Mouse (Mus musculus) lung, postnatal 0 days (tissue): ENCODE measurements around the gene Gm44973. TPM values are rescaled to one million over a fixed set of nuclear protein-coding genes. Genes with fewer than 3 reads are reported as not detected.
"Not testable (repeated sequence)": the region's sequence is repeated elsewhere in the genome, so short reads cannot be mapped to it uniquely, and the experiment has no call there.

Experiments
- ATAC-seq: fragments of 200-750 bp; cut with Nextera tagmentation; 2 replicates; pipeline ENCODE4 v1.8.0; 2017; ENCODE audit warnings: moderate library complexity
- DNase-seq: peaks from one replicate; pipeline ENCODE4 v3.0.0-alpha.2; 2016; ENCODE audit warnings: low spot score
- H3K27ac ChIP-seq: fragments of 300-500 bp; sonication (generic); 2 replicates; pipeline ENCODE4 v1.5.1; 2014; ENCODE audit warnings: antibody characterized with exemption, mild to moderate bottlenecking, low read length, mixed read lengths
- H3K27me3 ChIP-seq: fragments of 300-500 bp; sonication (generic); replicated peaks from 2 replicates; pipeline ENCODE4 v1.6.1; 2014; ENCODE audit warnings: low read length, mixed read lengths; ENCODE audit not compliant: insufficient read depth
- H3K36me3 ChIP-seq: fragments of 300-500 bp; sonication (generic); 2 replicates; pipeline ENCODE4 v1.6.1; 2014; ENCODE audit warnings: low read length, mixed read lengths; ENCODE audit not compliant: insufficient read depth
- H3K4me1 ChIP-seq: fragments of 300-500 bp; sonication (generic); 2 replicates; pipeline ENCODE4 v1.6.1; 2014; ENCODE audit warnings: antibody characterized with exemption, low read depth, low read length, mixed read lengths; ENCODE audit not compliant: insufficient read depth
- H3K4me2 ChIP-seq: fragments of 300-500 bp; sonication (generic); replicated peaks from 2 replicates; pipeline ENCODE4 v1.6.1; 2014; ENCODE audit warnings: low read depth, mild to moderate bottlenecking, low read length, moderate library complexity, mixed read lengths
- H3K4me3 ChIP-seq: fragments of 300-500 bp; sonication (generic); 2 replicates; pipeline ENCODE4 v1.5.1; 2014; ENCODE audit warnings: low read depth, low read length
- H3K9ac ChIP-seq: fragments of 300-500 bp; sonication (generic); replicated peaks from 2 replicates; pipeline ENCODE4 v1.6.1; 2014; ENCODE audit warnings: low read depth, mild to moderate bottlenecking
- H3K9me3 ChIP-seq: fragments of 300-500 bp; sonication (generic); 2 replicates; pipeline ENCODE4 v1.6.1; 2016; ENCODE audit warnings: low read length, mixed read lengths
- CTCF ChIP-seq: IDR thresholded peaks from 2 replicates; pipeline ENCODE4 v1.5.1; 2016; ENCODE audit warnings: antibody characterized with exemption, mild to moderate bottlenecking
- EP300 ChIP-seq: IDR thresholded peaks from 2 replicates; pipeline ENCODE4 v1.6.1; 2016; ENCODE audit warnings: antibody characterized with exemption, mild to moderate bottlenecking, control low read depth
- WGBS: fragments of 180-500 bp; shearing (Covaris S2); extraction: QIAGEN DNeasy Blood & Tissue Kit; methylation state at CpG from one replicate; pipeline ENCODE4 v1.1.7; 2014; 5-methylcytosine and 5-hydroxymethylcytosine counted together
- polyA plus RNA-seq: library from polyadenylated mRNA; unstranded; fragments of >200 nt; fragmentation: Nextera tagmentation; extraction: Ambion mirVana; gene quantifications from 2 replicates; pipeline ENCODE4 v1.2.1, GENCODE M21; 2015

The Gm44973 gene
- polyA plus RNA-seq, 1 experiment from 2014 or later = 4.4 TPM

DNA sequence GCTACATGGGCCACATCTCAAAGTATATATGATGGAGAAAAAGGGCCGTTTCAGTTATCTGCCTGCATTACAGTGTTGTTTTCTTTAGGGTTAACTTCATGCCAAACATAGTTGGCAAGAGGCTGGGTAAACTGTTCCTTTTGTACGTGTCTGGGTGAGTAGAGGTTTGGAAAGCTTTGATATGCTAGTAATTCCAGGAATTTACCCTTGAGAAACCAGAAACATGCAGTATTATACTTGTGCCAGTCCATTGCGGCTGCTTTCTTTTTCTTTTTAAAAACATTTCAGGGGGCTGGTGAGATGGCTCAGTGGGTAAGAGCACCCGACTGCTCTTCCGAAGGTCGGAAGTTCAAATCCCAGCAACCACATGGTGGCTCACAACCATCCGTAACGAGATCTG is 18.4 kb upstream of the Gm44973 start:
- no peak overlapping the region for H3K4me3 ChIP-seq
- ATAC-seq = peak; percentile 55
- H3K9ac ChIP-seq = no peak overlapping the region
- peak; percentile 78 for DNase-seq
- no peak overlapping the region for H3K4me2 ChIP-seq
- H3K9me3 ChIP-seq = no peaks in the 10 kb centered on the region
- H3K36me3 ChIP-seq = 0 out of 2 replicates have a peak, but pooled peaks cover 3% of the 10 kb centered on the region
- 38% methylated on average over 6 of the region's 8 CpGs for WGBS
- H3K4me1 ChIP-seq = peaks cover 9% of the 10 kb centered on the region
- H3K27me3 ChIP-seq = no peaks in the 10 kb centered on the region
- peak; percentile 94 for TF ChIP-seq EP300
- TF ChIP-seq CTCF = no peak
- peak overlapping the region; percentile 81; the same call in 1 of the 2 replicates for H3K27ac ChIP-seq

DNA sequence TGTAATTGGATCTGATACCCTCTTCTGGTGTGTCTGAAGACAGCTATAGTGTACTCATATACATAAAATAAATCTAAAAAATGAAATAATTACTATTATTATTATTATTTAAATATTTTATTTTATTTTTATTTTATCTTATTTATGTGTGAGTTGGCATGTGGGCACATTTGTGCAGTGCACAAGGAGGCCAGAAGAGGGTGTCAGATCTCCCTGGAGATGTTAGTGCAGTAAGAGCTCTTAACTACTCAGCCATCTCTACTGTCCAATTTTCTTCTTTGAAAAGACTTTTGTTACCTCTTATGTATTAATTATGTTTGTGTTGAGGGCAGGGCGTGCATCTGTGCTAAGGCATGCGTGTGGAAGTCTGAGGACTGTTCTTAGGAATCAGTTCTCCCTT is 15.4 kb upstream of the Gm44973 start:
- Histone ChIP-seq H3K36me3 (no peaks in the 10 kb centered on the region), H3K9me3 (no peaks in the 10 kb centered on the region), H3K4me1 (peaks cover 9% of the 10 kb centered on the region), H3K4me2 (no peak overlapping the region), H3K27ac (no peak overlapping the region), H3K27me3 (no peaks in the 10 kb centered on the region), H3K4me3 (no peak overlapping the region), H3K9ac (no peak overlapping the region)
- no peak for TF ChIP-seq EP300
- TF ChIP-seq CTCF = peak; percentile 64
- 55% methylated on average over 2 of the region's 2 CpGs for WGBS
- DNase-seq (peak; percentile 37), ATAC-seq (no peak)

GRCm38 (mm10) chr7:5002876-5003275 is 12.4 kb upstream of the Gm44973 start:
- ATAC-seq, H3K4me2 ChIP-seq, H3K4me3 ChIP-seq, H3K27me3 ChIP-seq, H3K36me3 ChIP-seq, DNase-seq, H3K27ac ChIP-seq, H3K4me1 ChIP-seq, H3K9ac ChIP-seq, H3K9me3 ChIP-seq: not testable (repeated sequence)
- 69% methylated on average over 8 of the region's 8 CpGs for WGBS

GRCm38 (mm10) chr7:5008229-5008628 is 7.1 kb upstream of the Gm44973 start:
- H3K9ac ChIP-seq = no peak overlapping the region
- H3K27ac ChIP-seq = no peak overlapping the region
- ATAC-seq = no peak
- WGBS = 95% methylated on average over 26 of the region's 26 CpGs
- no peaks in the 10 kb centered on the region for H3K9me3 ChIP-seq
- no peak overlapping the region for H3K4me2 ChIP-seq
- no peaks in the 10 kb centered on the region for H3K27me3 ChIP-seq
- no peak for DNase-seq
- peaks cover 33% of the 10 kb centered on the region for H3K36me3 ChIP-seq
- TF ChIP-seq CTCF = peak; percentile 10; the same call in 1 of the 2 replicates
- no peak for TF ChIP-seq EP300
- H3K4me3 ChIP-seq = no peak overlapping the region
- no peaks in the 10 kb centered on the region for H3K4me1 ChIP-seq

DNA sequence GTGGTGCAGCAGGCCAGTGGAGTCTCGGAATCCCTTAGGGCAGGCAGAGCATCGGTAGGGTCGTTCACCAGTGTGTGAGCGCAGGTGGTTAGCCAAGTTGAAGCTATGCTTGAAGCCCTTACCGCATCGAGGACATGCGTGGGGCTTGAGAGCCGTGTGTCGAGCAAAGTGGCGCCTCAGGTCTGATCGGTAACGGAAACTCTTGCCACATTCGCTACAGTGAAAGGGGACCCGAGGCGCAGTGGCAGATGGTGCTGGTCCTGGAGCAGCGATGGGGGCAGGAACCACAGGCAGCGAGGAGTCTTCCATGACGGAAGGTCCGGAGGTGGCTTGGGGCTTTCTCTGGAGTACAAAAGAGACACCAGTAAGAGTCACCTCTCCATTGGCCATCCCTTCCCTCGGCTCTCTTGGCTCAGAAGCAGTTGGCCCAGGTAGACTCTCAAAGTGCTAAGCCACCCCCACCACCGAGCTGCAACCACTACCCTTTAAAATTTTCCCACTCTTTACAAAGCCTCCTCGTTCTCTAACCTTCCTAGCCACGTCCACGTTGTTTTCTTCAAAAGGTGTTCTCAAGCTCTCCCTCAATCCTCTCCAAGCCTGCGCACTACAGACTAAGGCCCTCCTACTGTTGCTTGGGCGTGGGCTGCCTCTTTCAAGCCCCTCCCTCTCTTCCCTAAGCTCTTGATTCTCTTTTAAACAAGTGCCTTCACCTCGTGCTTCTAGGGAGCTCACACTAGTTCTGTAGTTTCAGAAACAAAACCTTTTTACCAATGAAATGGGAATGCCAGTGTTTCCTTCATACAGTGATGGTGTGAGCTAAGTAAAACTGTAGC is 2.4 kb upstream of the Gm44973 start:
- Histone ChIP-seq H3K4me1 (no peaks in the 10 kb centered on the region), H3K27me3 (no peaks in the 10 kb centered on the region), H3K4me2 (no peak overlapping the region; the same call in 1 of the 2 replicates), H3K36me3 (peaks cover 30% of the 10 kb centered on the region), H3K9me3 (no peaks in the 10 kb centered on the region), H3K9ac (no peak overlapping the region), H3K27ac (peak overlapping the region; percentile 40; the same call in 1 of the 2 replicates), H3K4me3 (no peak overlapping the region)
- DNase-seq = peak; percentile 80
- TF ChIP-seq EP300 (no peak), CTCF (no peak)
- ATAC-seq = no peak
- 80% methylated on average over 27 of the region's 27 CpGs for WGBS

DNA sequence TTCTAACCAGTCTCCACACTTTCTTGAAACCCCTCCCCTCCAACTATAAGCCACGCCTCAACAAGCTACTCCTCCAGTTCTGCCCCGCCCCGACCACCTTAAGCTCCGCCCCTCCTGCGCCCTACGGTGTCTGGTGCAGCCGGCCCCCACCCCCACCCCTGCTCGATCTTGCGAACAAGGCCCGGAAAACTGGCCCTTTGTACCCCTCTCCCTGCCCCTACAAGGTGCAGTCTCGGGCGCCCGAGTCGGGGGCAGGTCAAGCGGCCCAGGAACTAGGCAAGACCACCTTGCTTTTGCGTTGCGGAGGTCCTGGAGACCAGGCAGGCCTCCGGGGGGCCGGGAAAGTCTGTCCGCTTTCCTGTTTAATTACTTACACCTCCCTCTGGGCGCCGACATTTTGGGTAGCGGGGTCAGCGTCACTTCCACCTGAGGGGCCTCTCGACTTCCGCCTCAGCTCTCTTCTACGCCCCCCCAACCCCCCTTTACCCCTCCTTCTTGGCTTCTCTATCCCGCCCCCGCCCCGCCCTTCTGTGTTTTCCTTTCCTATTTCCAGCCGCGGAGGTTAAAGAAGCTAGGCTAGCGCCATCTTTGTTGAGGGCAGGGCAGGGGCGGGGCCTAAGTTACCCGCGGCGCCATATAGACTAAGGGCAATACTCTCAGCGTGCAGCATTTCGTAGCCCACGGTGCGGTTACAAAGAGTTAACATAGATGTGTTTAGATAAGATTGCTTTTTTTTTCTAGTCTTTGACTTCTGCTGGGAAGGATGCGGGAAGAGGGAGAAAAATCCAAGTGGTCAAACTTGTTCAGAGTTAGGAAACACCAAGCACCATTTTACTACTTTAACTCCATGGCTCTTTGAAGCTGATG is 812 bp upstream of the Gm44973 start, which contains the start of the genes Zfp524 and Fiz1:
Gene Zfp524, plus strand, starts transcription at position 165 of the 867 bp plus-strand sequence.
Gene Fiz1, minus strand, starts transcription at position 447 of the 867 bp plus-strand sequence.
- peak within 1 kb of the TSS; percentile 68 for H3K4me2 ChIP-seq
- no peaks in the 10 kb centered on the region for H3K27me3 ChIP-seq
- H3K36me3 ChIP-seq = peaks cover 14% of the 10 kb centered on the region
- peak within 1 kb of the TSS; percentile 69 for H3K9ac ChIP-seq
- peak within 1 kb of the TSS; percentile 97 for H3K27ac ChIP-seq
- no peaks in the 10 kb centered on the region for H3K9me3 ChIP-seq
- H3K4me3 ChIP-seq = peak within 1 kb of the TSS; percentile 61
- H3K4me1 ChIP-seq = no peaks in the 10 kb centered on the region
- TF ChIP-seq EP300 (0 out of 2 replicates have a peak, but pooled peaks have one; percentile 8), CTCF (no peak)
- WGBS = 1% methylated on average over 42 of the region's 42 CpGs
- DNase-seq (peak; percentile 97), ATAC-seq (peak; percentile 79)
